Mouse (Mus musculus): ENCODE results near the gene Tdpoz3.
"Not testable (repeated sequence)": the region's sequence is repeated elsewhere in the genome, so short reads cannot be mapped to it uniquely, and the experiment has no call there.

GRCm38 (mm10) chr3:93858957-93859356, 33.1 kb downstream of the Tdpoz3 start:
- TF ChIP-seq POLR2A (IDR thresholded peaks at IDR 0.05; ENCODE audit: control insufficient read depth, extremely low read depth, insufficient read depth, low read length, poor library complexity); CTCF (IDR thresholded peaks at IDR 0.05; ENCODE audit: borderline replicate concordance, control insufficient read depth, extremely low read depth, insufficient read depth, low read length, poor library complexity): not testable (repeated sequence)
